Mouse (Mus musculus): ENCODE measurements around the gene Hspa8. TPM values are rescaled to one million over a fixed set of nuclear protein-coding genes. Genes with fewer than 3 reads are reported as not detected.
"Not testable (repeated sequence)": the region's sequence is repeated elsewhere in the genome, so short reads cannot be mapped to it uniquely, and the experiment has no call there.

The Hspa8 gene
- polyA plus RNA-seq, 1 experiment from 2014 or later = 2,577 TPM

GRCm38 (mm10) chr9:40801614-40802532, 1.1 kb downstream of the Hspa8 start:
- H3K27me3 ChIP-seq (replicated peaks; ENCODE audit: control insufficient read depth, insufficient read depth, low read length); H3K9me3 ChIP-seq (ENCODE audit: control insufficient read depth, low read length): not testable (repeated sequence)
- Histone ChIP-seq H3K9ac (ENCODE audit: low read depth, low read length) (peak overlapping the region; percentile 97), H3K4me2 (ENCODE audit: low read depth, low read length) (peak overlapping the region; percentile 70), H3K4me3 (ENCODE audit: low read depth, low read length) (peak overlapping the region; percentile 95), H3K27ac (replicated peaks; ENCODE audit: low read depth, low read length) (peak overlapping the region; percentile 94), H3K36me3 (ENCODE audit: control insufficient read depth, insufficient read depth, low read length) (peaks cover 49% of the 10 kb centered on the region), H3K4me1 (ENCODE audit: control insufficient read depth, insufficient read depth, low read length) (peaks cover 16% of the 10 kb centered on the region; the same call in 1 of the 2 replicates)
- WGBS = under 1% methylated on average over 22 of the region's 28 CpGs
- peak; percentile 79 for DNase-seq (ENCODE audit: low spot score)
- 0 out of 2 replicates have a peak, but pooled peaks have one; percentile 0 for ATAC-seq (ENCODE audit: low read depth)

DNA sequence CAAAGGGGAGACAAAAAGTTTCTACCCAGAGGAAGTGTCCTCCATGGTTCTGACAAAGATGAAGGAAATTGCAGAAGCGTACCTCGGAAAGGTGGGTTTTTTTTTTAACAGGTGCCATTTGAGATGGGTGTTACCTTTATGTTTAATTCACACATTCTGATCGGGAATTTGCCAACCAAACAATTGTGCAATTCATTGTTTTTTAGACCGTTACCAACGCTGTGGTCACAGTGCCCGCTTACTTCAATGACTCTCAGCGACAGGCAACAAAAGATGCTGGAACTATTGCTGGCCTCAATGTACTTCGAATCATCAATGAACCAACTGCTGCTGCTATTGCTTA, 1.7 kb downstream of the Hspa8 start:
- Histone ChIP-seq H3K36me3 (ENCODE audit: control insufficient read depth, insufficient read depth, low read length) (peaks cover 53% of the 10 kb centered on the region), H3K4me2 (ENCODE audit: low read depth, low read length) (peak overlapping the region; percentile 70), H3K4me3 (ENCODE audit: low read depth, low read length) (peak overlapping the region; percentile 95), H3K4me1 (ENCODE audit: control insufficient read depth, insufficient read depth, low read length) (peaks cover 22% of the 10 kb centered on the region; the same call in 1 of the 2 replicates), H3K9ac (ENCODE audit: low read depth, low read length) (peak overlapping the region; percentile 97)
- H3K27ac ChIP-seq (replicated peaks; ENCODE audit: low read depth, low read length); H3K27me3 ChIP-seq (replicated peaks; ENCODE audit: control insufficient read depth, insufficient read depth, low read length); H3K9me3 ChIP-seq (ENCODE audit: control insufficient read depth, low read length); ATAC-seq (ENCODE audit: low read depth); DNase-seq (ENCODE audit: low spot score): not testable (repeated sequence)
- WGBS = 5% methylated on average over 8 of the region's 8 CpGs

DNA sequence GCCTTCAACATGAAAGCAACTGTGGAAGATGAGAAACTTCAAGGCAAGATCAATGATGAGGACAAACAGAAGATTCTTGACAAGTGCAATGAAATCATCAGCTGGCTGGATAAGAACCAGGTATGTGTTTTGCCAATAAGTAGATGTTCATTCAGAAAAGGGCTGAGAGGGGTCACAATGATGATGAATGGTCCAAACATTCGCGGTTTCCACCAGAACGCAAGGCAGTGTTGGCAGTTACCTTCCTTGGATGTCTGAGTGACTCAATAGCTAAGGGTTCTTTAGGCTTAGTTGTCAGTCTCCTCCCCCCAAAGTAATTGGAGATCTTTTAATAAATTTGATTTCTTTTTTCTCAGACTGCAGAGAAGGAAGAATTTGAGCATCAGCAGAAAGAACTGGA, 3.8 kb downstream of the Hspa8 start:
- ATAC-seq (ENCODE audit: low read depth) = not testable (repeated sequence)

GRCm38 (mm10) chr9:40805263-40805662, 4.5 kb downstream of the Hspa8 start:
- peak overlapping the region; percentile 4; the same call in 1 of the 2 replicates for H3K4me3 ChIP-seq (ENCODE audit: low read depth, low read length)

More for the DNA sequence above, 3.8 kb downstream of the Hspa8 start:
- not testable (repeated sequence) for H3K9ac ChIP-seq (ENCODE audit: low read depth, low read length); H3K27me3 ChIP-seq (replicated peaks; ENCODE audit: control insufficient read depth, insufficient read depth, low read length); H3K9me3 ChIP-seq (ENCODE audit: control insufficient read depth, low read length); DNase-seq (ENCODE audit: low spot score); H3K27ac ChIP-seq (replicated peaks; ENCODE audit: low read depth, low read length)
- Histone ChIP-seq H3K4me3 (ENCODE audit: low read depth, low read length) (peak overlapping the region; percentile 29; the same call in 1 of the 2 replicates), H3K36me3 (ENCODE audit: control insufficient read depth, insufficient read depth, low read length) (peaks cover 53% of the 10 kb centered on the region), H3K4me2 (ENCODE audit: low read depth, low read length) (peak overlapping the region; percentile 51; the same call in 1 of the 2 replicates), H3K4me1 (ENCODE audit: control insufficient read depth, insufficient read depth, low read length) (peaks cover 18% of the 10 kb centered on the region; the same call in 1 of the 2 replicates)
- WGBS = 59% methylated on average over 3 of the region's 3 CpGs

DNA sequence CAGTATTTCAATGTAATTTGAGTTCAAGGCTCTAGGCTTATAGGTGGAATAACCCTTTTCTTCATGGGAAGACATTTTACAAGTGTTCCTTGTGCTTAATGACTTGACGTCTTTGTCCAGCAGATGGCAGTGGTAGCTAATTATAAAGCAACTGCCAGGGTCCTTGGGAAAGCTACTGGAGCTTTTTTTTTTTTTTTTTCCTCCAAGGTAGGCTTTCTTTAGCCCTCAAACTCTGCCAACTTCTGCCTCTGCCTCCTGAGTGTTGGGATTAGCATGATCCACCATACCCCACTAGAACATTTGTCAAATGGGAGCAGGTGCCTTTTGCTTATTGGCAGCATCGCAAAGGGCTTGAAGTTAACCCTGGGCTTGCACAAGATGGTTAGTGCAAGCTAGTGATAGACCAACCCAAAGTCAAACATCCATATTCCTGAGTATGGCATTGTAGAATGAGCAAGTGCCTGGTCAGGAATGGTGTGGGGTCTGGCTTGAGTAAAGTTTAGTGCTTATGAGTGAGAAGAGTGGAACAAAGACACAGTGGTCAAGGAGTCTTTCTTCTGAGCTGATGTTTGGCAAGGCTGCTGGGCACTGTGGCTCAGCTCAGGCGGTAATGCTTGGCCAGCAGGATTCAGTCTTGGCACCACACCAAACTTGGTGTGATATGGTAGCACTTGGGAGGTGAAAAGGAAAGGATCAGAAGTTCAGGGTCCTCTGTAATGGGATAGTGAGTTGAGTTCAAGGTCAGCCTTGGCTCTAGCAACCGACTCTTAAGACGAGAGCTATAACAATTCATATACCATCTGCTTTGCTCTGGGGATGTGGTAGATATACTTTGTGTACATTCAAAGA, 5.9 kb downstream of the Hspa8 start:
- peak; percentile 88 for DNase-seq (ENCODE audit: low spot score)
- Histone ChIP-seq H3K36me3 (ENCODE audit: control insufficient read depth, insufficient read depth, low read length) (peaks cover 51% of the 10 kb centered on the region), H3K4me3 (ENCODE audit: low read depth, low read length) (no peak overlapping the region), H3K27ac (replicated peaks; ENCODE audit: low read depth, low read length) (peak overlapping the region; percentile 70), H3K4me1 (ENCODE audit: control insufficient read depth, insufficient read depth, low read length) (peaks cover 14% of the 10 kb centered on the region; the same call in 1 of the 2 replicates), H3K27me3 (replicated peaks; ENCODE audit: control insufficient read depth, insufficient read depth, low read length) (no peaks in the 10 kb centered on the region), H3K9me3 (ENCODE audit: control insufficient read depth, low read length) (no peaks in the 10 kb centered on the region), H3K4me2 (ENCODE audit: low read depth, low read length) (no peak overlapping the region), H3K9ac (ENCODE audit: low read depth, low read length) (no peak overlapping the region)
- WGBS = 18% methylated on average over 5 of the region's 5 CpGs
- peak; percentile 20 for ATAC-seq (ENCODE audit: low read depth)

More at GRCm38 (mm10) chr9:40805263-40805662, 4.5 kb downstream of the Hspa8 start:
- H3K9me3 ChIP-seq (ENCODE audit: control insufficient read depth, low read length) = no peaks in the 10 kb centered on the region
- 18% methylated on average over 2 of the region's 2 CpGs for WGBS
- H3K36me3 ChIP-seq (ENCODE audit: control insufficient read depth, insufficient read depth, low read length) = peaks cover 53% of the 10 kb centered on the region
- H3K4me1 ChIP-seq (ENCODE audit: control insufficient read depth, insufficient read depth, low read length) = peaks cover 14% of the 10 kb centered on the region; the same call in 1 of the 2 replicates
- ATAC-seq (ENCODE audit: low read depth) = no peak
- no peak overlapping the region for H3K27ac ChIP-seq (replicated peaks; ENCODE audit: low read depth, low read length)
- peak; percentile 91 for DNase-seq (ENCODE audit: low spot score)
- peak overlapping the region; percentile 34 for H3K4me2 ChIP-seq (ENCODE audit: low read depth, low read length)
- 0 out of 2 replicates have a peak overlapping the region, but pooled peaks have one; percentile 15 for H3K9ac ChIP-seq (ENCODE audit: low read depth, low read length)
- no peaks in the 10 kb centered on the region for H3K27me3 ChIP-seq (replicated peaks; ENCODE audit: control insufficient read depth, insufficient read depth, low read length)

- 9% methylated on average over 11 of the region's 11 CpGs for WGBS
- Histone ChIP-seq H3K27ac (replicated peaks; ENCODE audit: low read depth, low read length) (peak overlapping the region; percentile 70), H3K9ac (ENCODE audit: low read depth, low read length) (no peak overlapping the region), H3K27me3 (replicated peaks; ENCODE audit: control insufficient read depth, insufficient read depth, low read length) (no peaks in the 10 kb centered on the region), H3K4me2 (ENCODE audit: low read depth, low read length) (no peak overlapping the region), H3K9me3 (ENCODE audit: control insufficient read depth, low read length) (no peaks in the 10 kb centered on the region), H3K36me3 (ENCODE audit: control insufficient read depth, insufficient read depth, low read length) (peaks cover 44% of the 10 kb centered on the region), H3K4me3 (ENCODE audit: low read depth, low read length) (no peak overlapping the region), H3K4me1 (ENCODE audit: control insufficient read depth, insufficient read depth, low read length) (peaks cover 14% of the 10 kb centered on the region; the same call in 1 of the 2 replicates)
- DNase-seq (ENCODE audit: low spot score) (peak; percentile 86), ATAC-seq (ENCODE audit: low read depth) (peak; percentile 9)
Measured at GRCm38 (mm10) chr9:40807289-40807920, 6.6 kb downstream of the Hspa8 start.

DNA sequence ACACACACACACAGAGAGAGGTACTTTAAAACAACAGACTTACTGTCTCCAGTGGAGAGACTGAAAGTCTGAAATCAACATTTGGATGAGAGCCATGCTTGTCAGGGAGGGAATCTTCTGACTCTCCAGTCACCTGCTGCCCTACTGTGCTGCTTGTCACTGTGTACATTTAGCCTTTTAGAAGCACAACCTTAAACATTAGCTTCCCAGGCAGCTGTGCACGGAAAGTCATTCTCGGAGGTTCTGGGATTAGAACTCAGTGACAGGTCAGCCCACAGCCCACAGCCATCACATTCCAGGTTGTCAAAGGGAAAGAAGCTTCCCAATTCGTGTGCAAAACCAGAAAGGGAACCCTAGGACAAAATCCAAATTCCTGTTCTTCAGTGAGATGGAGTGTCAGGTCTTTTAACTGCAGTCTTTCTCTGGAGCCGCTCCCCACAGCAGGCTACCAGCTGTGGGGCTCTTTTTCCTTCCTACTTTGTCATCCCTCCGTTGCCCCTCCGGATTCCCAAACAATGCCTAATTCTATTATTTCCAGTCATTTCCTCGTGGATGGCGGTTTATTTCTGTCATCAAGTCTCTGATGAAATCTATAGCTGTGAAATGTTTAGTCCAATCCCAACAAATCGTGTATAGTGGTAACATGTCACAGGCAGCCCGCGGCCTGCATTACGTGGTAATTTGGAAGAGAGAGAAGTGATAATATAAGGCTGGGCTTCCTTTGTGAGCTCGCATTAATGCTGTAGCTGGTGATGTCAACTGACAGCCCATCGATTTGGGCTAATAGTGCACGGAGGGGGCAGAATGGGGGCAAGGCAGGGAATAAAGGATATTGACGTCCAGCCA, 7.5 kb downstream of the Hspa8 start:
- peak; percentile 1; the same call in 1 of the 2 replicates for ATAC-seq (ENCODE audit: low read depth)
- H3K4me3 ChIP-seq (ENCODE audit: low read depth, low read length) = no peak overlapping the region
- peak overlapping the region; percentile 70 for H3K27ac ChIP-seq (replicated peaks; ENCODE audit: low read depth, low read length)
- 21% methylated on average over 16 of the region's 16 CpGs for WGBS
- no peaks in the 10 kb centered on the region for H3K9me3 ChIP-seq (ENCODE audit: control insufficient read depth, low read length)
- H3K27me3 ChIP-seq (replicated peaks; ENCODE audit: control insufficient read depth, insufficient read depth, low read length) = no peaks in the 10 kb centered on the region
- no peak overlapping the region for H3K4me2 ChIP-seq (ENCODE audit: low read depth, low read length)
- DNase-seq (ENCODE audit: low spot score) = peak; percentile 56
- H3K4me1 ChIP-seq (ENCODE audit: control insufficient read depth, insufficient read depth, low read length) = peaks cover 14% of the 10 kb centered on the region; the same call in 1 of the 2 replicates
- H3K9ac ChIP-seq (ENCODE audit: low read depth, low read length) = no peak overlapping the region
- peaks cover 40% of the 10 kb centered on the region for H3K36me3 ChIP-seq (ENCODE audit: control insufficient read depth, insufficient read depth, low read length)

Measured in embryonic facial prominence, embryonic 14.5 days (tissue).